Mouse (Mus musculus) midbrain, postnatal 0 days (tissue): ENCODE measurements around the gene Nomo1. TPM values are rescaled to one million over a fixed set of nuclear protein-coding genes. Genes with fewer than 3 reads are reported as not detected.
A peak's percentile ranks its signal among the peaks of the same experiment; 100 is the strongest.

Experiments used
- ATAC-seq: fragments of 200-750 bp; cut with Nextera tagmentation; 2 replicates; pipeline ENCODE4 v1.8.0; 2017; ENCODE audit warnings: moderate number of reproducible peaks, mild to moderate bottlenecking, moderate TSS enrichment, moderate library complexity; ENCODE audit not compliant: low FRiP score
- DNase-seq: peaks from one replicate; pipeline ENCODE4 v3.0.0-alpha.2; 2015; ENCODE audit warnings: low spot score
- H3K27ac ChIP-seq: fragments of 300-500 bp; sonication (generic); 2 replicates; pipeline ENCODE4 v1.5.1; 2014; ENCODE audit warnings: low read depth, mild to moderate bottlenecking, low read length, mixed read lengths
- H3K27me3 ChIP-seq: fragments of 300-500 bp; sonication (generic); 2 replicates; pipeline ENCODE4 v1.6.1; 2014; ENCODE audit warnings: low read length, control low read depth, mixed read lengths; ENCODE audit not compliant: insufficient read depth
- H3K36me3 ChIP-seq: fragments of 300-500 bp; sonication (generic); 2 replicates; pipeline ENCODE4 v1.6.1; 2014; ENCODE audit warnings: low read length, control low read depth, mixed read lengths; ENCODE audit not compliant: insufficient read depth
- H3K4me1 ChIP-seq: fragments of 300-500 bp; sonication (generic); 2 replicates; pipeline ENCODE4 v1.6.1; 2014; ENCODE audit warnings: mild to moderate bottlenecking, control low read depth, antibody characterized with exemption, low read length, mixed read lengths; ENCODE audit not compliant: insufficient read depth
- H3K4me2 ChIP-seq: fragments of 300-500 bp; sonication (generic); 2 replicates; pipeline ENCODE4 v1.6.1; 2014; ENCODE audit warnings: low read depth, mild to moderate bottlenecking, low read length, mixed read lengths; ENCODE audit not compliant: poor library complexity, severe bottlenecking
- H3K4me3 ChIP-seq: fragments of 300-500 bp; sonication (generic); 2 replicates; pipeline ENCODE4 v1.5.1; 2014; ENCODE audit warnings: low read depth, mild to moderate bottlenecking, low read length, moderate library complexity
- H3K9ac ChIP-seq: fragments of 300-500 bp; sonication (generic); replicated peaks from 2 replicates; pipeline ENCODE4 v1.6.1; 2014; ENCODE audit warnings: mild to moderate bottlenecking, low read length, moderate library complexity, mixed read lengths; ENCODE audit not compliant: poor library complexity, severe bottlenecking
- H3K9me3 ChIP-seq: fragments of 300-500 bp; sonication (generic); 2 replicates; pipeline ENCODE4 v1.6.1; 2016; ENCODE audit warnings: low read length, control low read depth
- CTCF ChIP-seq: IDR thresholded peaks from 2 replicates; pipeline ENCODE4 v1.5.1; 2016; ENCODE audit warnings: antibody characterized with exemption, mild to moderate bottlenecking
- WGBS: fragments of 180-500 bp; shearing (Covaris S2); extraction: QIAGEN DNeasy Blood & Tissue Kit; methylation state at CpG from one replicate; pipeline ENCODE4 v1.1.7; 2014; 5-methylcytosine and 5-hydroxymethylcytosine counted together
- polyA plus RNA-seq: library from polyadenylated mRNA; unstranded; fragments of >200 nt; fragmentation: Nextera tagmentation; extraction: Ambion mirVana; gene quantifications from 2 replicates; pipeline ENCODE4 v1.2.1, GENCODE M21; 2015
- total RNA-seq: library from RNA; depleted of rRNA; stranded (reverse); fragments of >200 nt; gene quantifications from 2 replicates; pipeline ENCODE4 v1.2.3, GENCODE M21; 2014

Gene Nomo1
- total and polyA plus RNA-seq, 2 experiments from 2014 or later = 38.7 to 44.2 TPM

DNA sequence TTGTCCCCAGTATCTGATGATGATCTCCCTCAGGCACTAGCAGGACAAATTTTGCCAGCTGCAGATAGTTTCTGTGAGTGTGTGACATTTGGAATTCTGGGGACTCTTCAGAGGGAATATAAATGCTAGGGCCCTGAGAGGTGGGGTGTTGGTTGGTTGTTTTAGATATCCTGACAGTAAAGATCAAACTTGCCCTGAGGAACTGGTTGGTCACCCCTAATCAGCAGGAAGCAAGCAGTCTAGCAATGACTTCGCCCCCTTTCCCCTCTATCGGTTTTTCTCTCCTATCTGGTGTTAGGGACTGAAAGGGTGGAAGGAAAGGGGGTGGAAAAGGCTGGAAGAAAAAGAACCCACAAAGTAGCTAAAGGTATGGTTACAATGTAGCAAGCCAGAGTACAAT, 2.0 kb downstream of the Nomo1 start:
- ATAC-seq = no peak
- 85% methylated on average over 2 of the region's 2 CpGs for WGBS

DNA sequence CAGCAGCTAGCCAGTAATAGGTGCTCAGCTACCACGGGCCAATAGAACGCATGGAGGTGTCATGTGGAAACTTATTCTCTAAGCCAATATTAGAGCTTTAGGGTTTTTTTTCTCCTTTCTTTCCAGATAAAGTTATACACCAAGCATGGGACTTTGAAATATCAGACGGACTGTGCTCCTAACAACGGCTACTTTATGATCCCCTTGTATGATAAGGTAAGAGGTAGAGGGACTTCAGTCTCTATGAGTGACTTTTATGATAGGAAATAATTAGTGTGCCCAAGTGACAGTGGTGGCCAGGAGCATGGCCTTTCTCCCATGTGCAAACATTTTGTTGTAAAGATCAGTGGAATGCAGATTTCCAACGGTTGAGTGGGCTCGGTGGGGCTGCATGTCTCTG, 3.9 kb downstream of the Nomo1 start:
- DNase-seq (no peak), ATAC-seq (no peak)
- no peaks in the 10 kb centered on the region for H3K27me3 ChIP-seq
- no peak overlapping the region for H3K27ac ChIP-seq
- H3K4me2 ChIP-seq = no peak overlapping the region
- H3K4me3 ChIP-seq = no peak overlapping the region
- peaks cover 8% of the 10 kb centered on the region; the same call in 1 of the 2 replicates for H3K4me1 ChIP-seq
- peaks cover 38% of the 10 kb centered on the region for H3K36me3 ChIP-seq
- H3K9ac ChIP-seq = no peak overlapping the region
- no peak for TF ChIP-seq CTCF
- 96% methylated on average over 6 of the region's 6 CpGs for WGBS
- H3K9me3 ChIP-seq = no peaks in the 10 kb centered on the region

More for the DNA sequence above, 2.0 kb downstream of the Nomo1 start:
- Histone ChIP-seq H3K4me2 (no peak overlapping the region), H3K9ac (no peak overlapping the region), H3K27ac (no peak overlapping the region), H3K4me3 (0 out of 2 replicates have a peak overlapping the region, but pooled peaks have one; percentile 83), H3K4me1 (peaks cover 8% of the 10 kb centered on the region; the same call in 1 of the 2 replicates), H3K9me3 (no peaks in the 10 kb centered on the region), H3K36me3 (peaks cover 20% of the 10 kb centered on the region), H3K27me3 (no peaks in the 10 kb centered on the region)
- no peak for DNase-seq
- TF ChIP-seq CTCF = no peak

DNA sequence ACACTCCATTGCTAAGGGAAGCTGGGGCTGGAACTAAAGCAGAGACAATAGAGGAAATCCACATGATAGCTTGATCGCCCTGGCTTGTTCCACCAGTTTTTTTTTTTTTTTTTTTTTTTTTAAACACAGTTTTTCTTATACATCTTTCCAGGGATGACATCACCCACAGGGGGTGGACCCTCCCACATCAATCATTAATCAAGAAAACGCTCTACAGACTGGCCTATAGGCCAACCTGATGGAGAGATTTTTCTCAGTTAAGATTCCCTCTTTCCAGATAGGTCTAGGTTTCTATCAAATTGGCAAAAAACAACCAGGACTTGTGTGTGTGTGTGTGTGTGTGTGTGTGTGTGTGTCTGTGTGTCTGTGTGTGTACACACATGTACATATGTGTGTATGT, 6.4 kb downstream of the Nomo1 start:
- 55% methylated on average over 2 of the region's 2 CpGs for WGBS
- no peak for TF ChIP-seq CTCF
- Histone ChIP-seq H3K27me3 (no peaks in the 10 kb centered on the region), H3K9me3 (no peaks in the 10 kb centered on the region), H3K36me3 (peaks cover 59% of the 10 kb centered on the region), H3K4me2 (no peak overlapping the region), H3K4me1 (0 out of 2 replicates have a peak, but pooled peaks cover 2% of the 10 kb centered on the region), H3K4me3 (no peak overlapping the region), H3K27ac (no peak overlapping the region), H3K9ac (no peak overlapping the region)
- DNase-seq (no peak), ATAC-seq (no peak)

DNA sequence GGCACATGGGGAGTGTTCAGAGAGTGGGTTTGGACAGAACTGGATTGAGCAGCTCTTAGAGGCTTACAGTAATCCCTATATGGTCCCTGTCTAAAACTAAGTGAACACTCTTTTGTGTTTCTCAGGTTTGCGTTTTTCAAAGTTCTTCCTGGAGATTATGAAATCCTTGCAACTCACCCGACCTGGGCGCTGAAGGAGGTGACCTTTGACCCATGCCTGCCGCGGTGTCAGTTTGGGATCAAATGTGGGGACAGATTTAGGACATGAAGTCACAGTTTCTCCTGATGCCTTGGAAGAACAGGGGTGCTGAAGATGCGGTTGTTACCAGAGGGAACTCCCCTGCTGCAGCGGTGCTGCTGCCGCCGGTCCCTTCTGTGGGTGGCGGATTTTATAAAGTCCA, 10.6 kb downstream of the Nomo1 start:
- Histone ChIP-seq H3K9ac (no peak overlapping the region), H3K27ac (no peak overlapping the region), H3K27me3 (no peaks in the 10 kb centered on the region), H3K4me1 (no peaks in the 10 kb centered on the region), H3K9me3 (no peaks in the 10 kb centered on the region), H3K36me3 (peaks cover 70% of the 10 kb centered on the region), H3K4me2 (no peak overlapping the region), H3K4me3 (no peak overlapping the region)
- DNase-seq = no peak
- TF ChIP-seq CTCF = no peak
- no peak for ATAC-seq
- 89% methylated on average over 10 of the region's 10 CpGs for WGBS

DNA sequence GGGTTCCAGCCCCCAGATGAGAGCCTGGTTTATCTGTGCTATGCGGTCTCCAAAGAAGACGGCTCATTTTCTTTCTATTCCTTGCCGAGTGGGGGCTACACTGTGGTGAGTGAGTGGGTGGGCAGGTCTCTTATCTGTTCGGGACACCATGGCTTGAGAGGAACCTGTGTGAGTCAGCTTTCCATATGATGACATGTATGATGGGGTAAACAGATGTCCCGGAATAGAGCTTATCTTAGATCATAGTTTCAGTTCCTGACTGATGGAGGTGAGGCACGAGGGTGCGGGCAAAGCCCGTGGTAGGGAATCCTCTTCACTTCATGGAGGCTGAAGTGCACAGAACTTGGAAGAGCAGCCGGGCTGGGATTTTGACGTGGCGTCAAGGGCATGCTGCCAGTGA, 12.4 kb downstream of the Nomo1 start:
- no peak overlapping the region for H3K4me2 ChIP-seq
- no peak for ATAC-seq
- no peak for DNase-seq
- 95% methylated on average over 11 of the region's 11 CpGs for WGBS
- no peak overlapping the region for H3K27ac ChIP-seq
- no peak for TF ChIP-seq CTCF
- no peaks in the 10 kb centered on the region for H3K27me3 ChIP-seq
- no peaks in the 10 kb centered on the region for H3K9me3 ChIP-seq
- H3K4me3 ChIP-seq = no peak overlapping the region
- peaks cover 69% of the 10 kb centered on the region for H3K36me3 ChIP-seq
- H3K9ac ChIP-seq = no peak overlapping the region
- no peaks in the 10 kb centered on the region for H3K4me1 ChIP-seq

DNA sequence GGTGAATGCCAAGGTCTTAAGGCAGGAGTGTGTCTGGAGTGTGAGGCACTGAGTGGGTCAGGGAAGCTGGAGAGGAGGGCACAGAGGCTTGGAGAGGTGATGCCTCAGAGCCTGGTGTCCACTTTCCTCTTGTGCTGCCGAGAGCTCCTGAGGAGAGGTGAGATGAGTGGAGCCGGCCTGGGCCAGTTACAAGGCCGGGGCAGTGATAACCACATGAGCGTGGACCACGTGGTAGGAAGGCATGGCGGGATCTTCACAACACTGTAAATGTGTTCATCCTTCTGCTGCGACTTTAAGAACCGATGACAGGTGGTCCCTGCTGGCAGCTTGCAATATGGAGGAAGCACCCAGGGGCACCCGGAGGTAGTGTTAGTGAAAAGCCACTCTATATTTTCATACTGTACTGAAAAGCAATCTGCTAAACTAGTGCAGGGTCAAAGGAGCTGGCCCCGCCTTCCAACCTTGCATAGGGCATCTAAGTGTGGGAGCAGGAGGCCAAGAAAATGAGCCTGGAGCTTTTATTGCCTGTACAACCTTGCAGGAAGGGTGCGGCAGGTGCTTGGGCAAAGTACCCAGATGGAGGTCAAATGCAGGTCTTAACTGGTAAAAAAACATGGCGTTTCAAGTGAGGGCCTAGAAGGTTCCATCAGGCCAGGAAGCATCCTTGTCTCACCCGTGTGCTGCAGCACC, 14.5 kb downstream of the Nomo1 start:
- Histone ChIP-seq H3K9me3 (no peaks in the 10 kb centered on the region), H3K27ac (no peak overlapping the region), H3K9ac (no peak overlapping the region), H3K4me1 (no peaks in the 10 kb centered on the region), H3K36me3 (peaks cover 59% of the 10 kb centered on the region), H3K4me2 (no peak overlapping the region), H3K27me3 (no peaks in the 10 kb centered on the region), H3K4me3 (no peak overlapping the region)
- DNase-seq = no peak
- no peak for TF ChIP-seq CTCF
- WGBS = 94% methylated on average over 13 of the region's 13 CpGs
- ATAC-seq = no peak
